Mouse (Mus musculus): ENCODE results near the gene Sept11.
A peak's percentile ranks its signal among the peaks of the same experiment; 100 is the strongest.

Gene Sept11

DNA sequence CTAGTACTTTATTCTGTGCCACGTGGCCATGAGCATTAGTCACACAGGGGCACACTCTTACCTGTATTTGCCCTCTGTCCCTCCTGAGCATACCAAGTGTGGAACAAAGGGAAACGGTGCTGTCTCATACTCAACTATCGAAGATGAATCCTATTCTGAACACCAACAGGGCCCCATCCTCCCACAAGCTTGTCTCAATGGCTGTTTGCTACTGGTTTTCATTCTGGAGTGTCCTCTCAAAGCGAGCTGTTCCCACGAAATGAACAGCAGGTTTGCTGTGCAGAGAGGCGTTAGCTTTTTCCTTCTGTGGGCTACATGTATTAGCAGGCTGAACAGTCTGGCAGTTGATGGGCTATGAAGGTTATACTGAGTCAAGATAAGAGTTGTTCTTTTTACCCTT is 85.4 kb downstream of the Sept11 start:
- DNase-seq, result no peak

DNA sequence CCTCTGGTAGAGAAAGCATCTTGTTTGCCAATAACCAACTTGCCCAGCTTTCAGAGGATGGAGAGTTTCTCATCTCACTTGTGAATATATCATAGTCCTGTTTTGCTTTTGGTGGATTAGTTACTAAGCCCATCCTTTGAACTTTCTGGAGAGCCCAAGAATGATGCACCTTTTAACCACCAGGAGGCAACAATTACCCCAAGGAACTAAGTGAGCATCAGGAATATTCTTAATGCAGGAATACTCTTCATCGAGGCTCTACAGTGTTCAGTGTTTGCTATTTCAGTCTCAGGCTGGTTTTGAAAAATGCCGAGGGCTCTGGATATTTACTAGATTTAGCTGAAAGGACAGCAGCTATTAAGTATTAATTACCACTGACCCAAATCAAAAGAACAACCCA is 87.0 kb downstream of the Sept11 start:
- peak; percentile 29 to 51 for DNase-seq

- DNase-seq, result no peak
These were observed 90.1 kb downstream of the Sept11 start for GRCm38 (mm10) chr5:93183311-93183710.

GRCm38 (mm10) chr5:93184548-93184947 is 91.3 kb downstream of the Sept11 start:
- DNase-seq, result no peak

GRCm38 (mm10) chr5:93189607-93190006 is 96.4 kb downstream of the Sept11 start:
- DNase-seq, result peak; percentile 42 to 51

DNA sequence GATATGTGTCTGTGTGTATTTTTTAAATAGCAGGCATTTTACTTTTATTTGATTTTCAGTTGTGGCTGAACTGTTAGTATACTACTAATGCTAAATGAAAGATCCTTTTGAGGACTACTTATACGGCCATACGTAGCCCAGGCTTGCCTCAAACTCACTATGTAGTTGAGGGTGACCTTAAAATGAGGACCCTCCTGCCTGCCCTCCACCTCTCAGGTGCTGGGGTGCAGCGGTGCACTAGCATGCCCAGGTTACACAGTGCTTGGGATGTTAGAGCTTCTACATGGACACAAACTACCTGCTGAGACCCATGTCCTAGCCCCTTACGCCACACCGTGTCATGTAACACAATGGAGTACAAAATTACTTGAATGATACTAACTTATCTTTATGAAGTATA is 97.2 kb downstream of the Sept11 start:
- no peak for DNase-seq

- no peak for DNase-seq
These were observed 105.0 kb downstream of the Sept11 start for GRCm38 (mm10) chr5:93198232-93198631.

DNA sequence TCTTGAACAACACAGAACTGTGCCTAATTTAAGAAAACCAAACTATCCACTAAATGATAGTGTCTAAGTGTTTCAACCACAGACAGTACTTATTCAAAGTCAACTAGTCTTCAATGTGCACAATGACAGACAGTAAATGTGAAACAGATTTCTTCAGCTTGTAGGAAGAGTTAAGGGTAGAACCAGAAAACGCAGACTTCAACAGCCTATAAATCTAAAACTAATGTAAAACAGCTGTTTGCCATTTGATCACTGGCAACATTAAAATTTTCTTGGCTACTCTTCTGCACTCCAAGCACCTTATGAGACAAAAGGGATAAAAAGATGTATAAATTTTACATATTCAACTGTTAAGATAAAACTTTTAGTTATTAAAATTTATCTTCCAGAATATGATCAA is 107.9 kb downstream of the Sept11 start:
- no peak for DNase-seq

- peak; percentile 71 to 76 for DNase-seq
These were observed 112.3 kb downstream of the Sept11 start for GRCm38 (mm10) chr5:93205371-93206108.

- DNase-seq, result peak; percentile 97 to 98
These were observed 113.1 kb downstream of the Sept11 start, which contains the start of the genes Ccni and 2010109A12Rik for GRCm38 (mm10) chr5:93206109-93207005. TSS of gene Ccni (minus strand) at chr5:93206495. TSS of gene 2010109A12Rik (plus strand) at chr5:93206518.

- peak; percentile 70 to 77 for DNase-seq
These were observed 113.7 kb downstream of the Sept11 start for GRCm38 (mm10) chr5:93207006-93207348.

- no peak for DNase-seq
These were observed 114.3 kb downstream of the Sept11 start for GRCm38 (mm10) chr5:93207555-93207954.

DNA sequence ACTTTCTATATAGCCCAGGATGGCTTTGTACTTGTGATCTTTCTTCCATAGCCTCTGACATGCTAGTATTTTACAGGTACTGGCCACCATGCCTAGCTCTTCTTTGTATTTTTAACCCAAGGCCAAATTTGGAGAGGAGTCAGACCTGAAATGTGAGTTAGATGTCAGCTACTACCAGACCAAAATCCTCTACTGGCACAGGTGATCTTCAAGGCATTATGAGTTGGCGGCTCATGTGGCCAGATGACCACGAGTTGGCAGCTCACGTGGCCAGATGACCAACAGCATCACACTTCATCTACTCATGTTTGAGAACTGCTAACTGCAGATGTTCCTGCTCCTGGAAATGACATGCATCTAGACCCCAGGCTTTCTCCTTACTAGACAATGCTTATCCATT is 125.1 kb downstream of the Sept11 start:
- no peak for DNase-seq

- DNase-seq, result peak; percentile 84 to 86
These were observed 128.4 kb downstream of the Sept11 start for GRCm38 (mm10) chr5:93221661-93222060.

DNA sequence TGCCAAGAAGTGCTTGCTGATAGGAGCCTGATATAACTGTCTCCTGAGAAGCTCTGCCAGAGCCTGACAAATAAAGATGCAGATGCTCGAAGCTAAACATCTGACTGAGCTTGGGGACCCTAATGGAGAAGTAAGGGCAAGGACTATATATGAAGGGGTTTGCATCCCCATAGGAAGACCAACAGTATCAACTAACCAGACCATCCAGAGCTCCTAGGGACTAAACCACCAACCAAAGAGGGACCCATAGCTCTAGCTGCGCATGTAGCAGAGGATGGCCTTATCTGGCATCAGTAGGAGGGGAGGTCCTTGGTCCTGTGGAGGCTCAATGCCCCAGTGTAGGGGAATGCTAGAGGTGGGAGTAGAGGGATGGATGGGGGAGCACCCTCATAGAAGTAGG is 131.3 kb downstream of the Sept11 start:
- DNase-seq, result no peak

Data from cerebellum, postnatal 10 days (tissue).